Mouse (Mus musculus): Measurements from ENCODE around the gene Pax8.

DNA sequence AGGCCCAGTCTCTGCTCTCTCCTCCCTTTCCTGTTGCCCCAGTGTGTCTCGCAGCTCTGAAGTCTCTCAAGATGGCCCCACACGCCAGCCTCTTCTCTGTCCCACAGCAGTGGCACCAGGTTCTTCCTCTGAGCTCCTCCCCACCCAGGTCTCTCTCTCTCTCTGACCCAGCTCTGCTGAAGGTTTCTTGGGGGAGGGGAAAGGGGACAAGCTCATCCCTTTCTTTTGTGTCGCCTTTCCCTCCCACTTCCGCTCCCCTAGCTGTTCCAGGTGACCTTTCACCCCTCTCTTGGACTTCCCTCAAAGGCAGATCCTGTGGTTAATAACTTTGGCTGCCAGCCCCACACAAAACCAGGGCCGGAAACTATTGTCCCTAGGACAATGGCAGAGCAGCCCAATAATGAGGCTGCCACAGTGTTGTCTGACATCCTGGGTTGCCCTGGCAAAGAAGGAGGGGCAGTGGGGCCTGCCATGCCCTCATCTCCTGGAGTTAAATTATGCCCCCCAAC is 27.6 kb upstream of the Pax8 start:
- no peak for TF ChIP-seq CTCF (conservative IDR thresholded peaks at IDR 0.05 in 1 of 2, IDR thresholded peaks at IDR 0.05 in 1 of 2; ENCODE audit: low read depth in 2 of 2, low read length in 2 of 2)
- TF ChIP-seq TCF12 (IDR thresholded peaks at IDR 0.05; ENCODE audit: low read depth, low read length): no peak
